Mouse (Mus musculus) kidney, adult 2 months (tissue): ENCODE measurements around the gene 9230112D13Rik. TPM values are rescaled to one million over a fixed set of nuclear protein-coding genes. Genes with fewer than 3 reads are reported as not detected.
A peak's percentile ranks its signal among the peaks of the same experiment; 100 is the strongest.

Experiments
- DNase-seq: peaks from one replicate; pipeline ENCODE4 v3.0.0; 2021
- H3K27ac ChIP-seq: fragments of 200-500 bp; 2 replicates; pipeline ENCODE4 v1.5.1; 2012; ENCODE audit warnings: low read depth, low read length, control low read depth, inconsistent platforms; ENCODE audit not compliant: insufficient read depth
- H3K27me3 ChIP-seq: fragments of 200-500 bp; replicated peaks from 2 replicates; pipeline ENCODE4 v1.6.1; 2012; ENCODE audit warnings: mild to moderate bottlenecking, moderate library complexity, low read length, inconsistent platforms; ENCODE audit not compliant: control insufficient read depth, insufficient read depth
- H3K36me3 ChIP-seq: fragments of 200-500 bp; 2 replicates; pipeline ENCODE4 v1.6.1; 2012; ENCODE audit warnings: mild to moderate bottlenecking, moderate library complexity, low read length, inconsistent platforms; ENCODE audit not compliant: control insufficient read depth, insufficient read depth
- H3K4me1 ChIP-seq: fragments of 200-500 bp; 2 replicates; pipeline ENCODE4 v1.6.1; 2011; ENCODE audit warnings: low read length; ENCODE audit not compliant: control insufficient read depth, insufficient read depth
- H3K4me3 ChIP-seq: fragments of 200-500 bp; 2 replicates; pipeline ENCODE4 v1.5.1; 2011; ENCODE audit warnings: mild to moderate bottlenecking, low read depth, low read length, control low read depth; ENCODE audit not compliant: insufficient read depth
- CTCF ChIP-seq: fragments of 200-500 bp; conservative IDR thresholded peaks from 2 replicates; pipeline ENCODE4 v1.5.1; 2011; ENCODE audit warnings: low read depth, mild to moderate bottlenecking, control low read depth, low read length, moderate library complexity, mixed read lengths; ENCODE audit not compliant: insufficient read depth, insufficient read length
- POLR2A ChIP-seq: fragments of 200-500 bp; IDR thresholded peaks from one replicate; pipeline ENCODE4 v1.6.1; 2011; ENCODE audit warnings: low read depth, low read length, control low read depth
- WGBS: fragments of 180-500 bp; shearing (Covaris S2); methylation state at CpG from one replicate; pipeline ENCODE4 v1.1.7; 2018; 5-methylcytosine and 5-hydroxymethylcytosine counted together
- polyA plus RNA-seq: library from polyadenylated mRNA; depleted of rRNA; stranded (reverse); fragments of >200 nt; gene quantifications from 2 replicates; pipeline ENCODE4 v1.2.3, GENCODE M21; 2012

Gene 9230112D13Rik
- polyA plus RNA-seq, 1 experiment: not detected

DNA sequence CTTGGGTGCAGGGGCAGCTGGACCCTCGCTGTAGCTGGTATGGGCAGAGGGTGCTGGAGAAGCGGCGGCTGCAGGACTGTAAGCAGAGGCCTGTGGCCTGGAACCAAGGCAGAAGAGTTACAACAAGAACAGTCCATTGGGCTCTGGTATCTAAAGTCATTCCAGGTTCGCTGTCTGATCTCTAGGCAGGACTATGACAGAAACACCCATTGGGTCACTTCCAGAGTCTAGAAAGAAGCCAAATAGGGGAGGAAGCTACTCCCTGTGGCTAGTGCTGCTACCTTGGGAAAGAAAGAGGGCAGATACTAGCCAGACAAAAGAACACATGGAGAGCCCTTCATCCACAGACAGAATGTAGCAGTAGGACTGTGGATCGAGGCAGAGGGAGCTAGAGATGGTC is 29.6 kb upstream of the 9230112D13Rik start:
- H3K4me3 ChIP-seq: no peak overlapping the region
- no peaks in the 10 kb centered on the region for H3K36me3 ChIP-seq
- TF ChIP-seq CTCF: no peak
- TF ChIP-seq POLR2A: no peak
- no peak overlapping the region for H3K27ac ChIP-seq
- 96% methylated on average over 5 of the region's 5 CpGs for WGBS
- DNase-seq: no peak
- no peaks in the 10 kb centered on the region for H3K27me3 ChIP-seq
- no peaks in the 10 kb centered on the region for H3K4me1 ChIP-seq

DNA sequence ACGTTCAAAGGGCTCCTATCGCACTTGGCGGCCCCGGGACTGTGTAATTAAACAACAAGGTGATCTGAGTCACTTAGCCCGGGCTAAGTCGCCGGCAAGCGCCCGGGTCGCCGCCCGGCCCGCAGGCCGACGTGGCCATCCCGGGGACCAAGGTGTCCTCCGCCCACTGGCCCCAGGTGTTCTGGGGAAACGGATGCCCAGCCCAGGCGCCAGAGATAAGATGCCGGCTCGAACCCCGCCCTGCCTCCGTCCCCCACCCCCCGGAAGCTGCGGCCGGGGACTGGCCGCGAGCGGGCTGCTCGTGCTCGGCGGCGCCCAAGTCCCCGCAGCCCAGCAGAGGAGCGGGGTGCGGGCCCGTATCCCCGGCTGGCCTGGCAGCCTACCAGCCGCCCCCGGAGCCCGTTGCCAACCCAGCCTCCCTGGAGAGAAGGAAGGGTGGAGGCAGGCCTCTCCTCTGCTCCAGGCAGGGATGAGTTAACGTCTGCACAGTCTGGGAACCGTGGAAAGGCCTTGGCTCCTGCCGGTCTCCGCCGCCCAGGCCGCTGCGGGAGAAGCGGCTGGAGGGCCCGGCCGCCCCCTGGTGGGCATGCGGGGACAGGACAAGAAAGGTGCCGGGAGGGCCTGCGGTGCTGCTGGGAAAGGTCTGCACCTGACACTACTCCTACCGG is 26.5 kb upstream of the 9230112D13Rik start:
- DNase-seq: peak; percentile 84
- WGBS: under 1% methylated on average over 55 of the region's 55 CpGs
- TF ChIP-seq POLR2A (no peak), CTCF (peak; percentile 80)
- H3K27ac ChIP-seq: 0 out of 2 replicates have a peak overlapping the region, but pooled peaks have one; percentile 29
- no peaks in the 10 kb centered on the region for H3K36me3 ChIP-seq
- H3K4me1 ChIP-seq: no peaks in the 10 kb centered on the region
- no peaks in the 10 kb centered on the region for H3K27me3 ChIP-seq
- peak overlapping the region; percentile 59 for H3K4me3 ChIP-seq

DNA sequence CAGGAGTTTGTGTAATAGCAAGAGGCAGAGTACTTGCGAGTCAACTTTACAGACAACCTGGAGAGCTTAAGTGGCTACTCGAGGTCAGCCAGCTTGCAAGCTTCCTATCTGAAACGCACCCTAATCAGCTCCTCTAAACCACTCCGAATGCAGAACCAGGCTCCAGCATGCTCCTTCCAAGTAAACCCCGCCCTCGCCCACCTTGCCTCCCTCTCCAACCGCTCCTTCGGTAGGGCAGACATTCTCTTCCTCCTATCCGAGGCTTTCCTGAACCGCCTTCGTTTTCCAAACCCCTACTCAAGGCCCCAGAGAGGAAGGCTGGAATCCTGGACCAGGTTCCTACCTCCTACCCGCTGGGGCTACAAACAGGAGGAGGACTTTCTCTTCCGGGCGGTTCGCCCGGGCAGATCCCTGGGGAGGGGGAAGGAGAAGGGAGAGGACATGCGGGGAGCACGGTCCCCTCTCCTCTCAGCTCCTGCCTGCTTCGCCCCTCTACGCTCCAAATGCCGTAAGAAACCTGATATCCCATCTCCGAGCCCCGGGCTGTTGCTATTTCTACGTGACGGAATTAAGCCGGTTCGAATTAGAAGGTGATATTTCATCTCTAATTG is 25.9 kb upstream of the 9230112D13Rik start:
- TF ChIP-seq CTCF (no peak), POLR2A (no peak)
- no peaks in the 10 kb centered on the region for H3K27me3 ChIP-seq
- 3% methylated on average over 27 of the region's 27 CpGs for WGBS
- peak overlapping the region; percentile 29; the same call in 1 of the 2 replicates for H3K27ac ChIP-seq
- peak overlapping the region; percentile 59 for H3K4me3 ChIP-seq
- no peaks in the 10 kb centered on the region for H3K4me1 ChIP-seq
- no peaks in the 10 kb centered on the region for H3K36me3 ChIP-seq
- peak; percentile 47 for DNase-seq

DNA sequence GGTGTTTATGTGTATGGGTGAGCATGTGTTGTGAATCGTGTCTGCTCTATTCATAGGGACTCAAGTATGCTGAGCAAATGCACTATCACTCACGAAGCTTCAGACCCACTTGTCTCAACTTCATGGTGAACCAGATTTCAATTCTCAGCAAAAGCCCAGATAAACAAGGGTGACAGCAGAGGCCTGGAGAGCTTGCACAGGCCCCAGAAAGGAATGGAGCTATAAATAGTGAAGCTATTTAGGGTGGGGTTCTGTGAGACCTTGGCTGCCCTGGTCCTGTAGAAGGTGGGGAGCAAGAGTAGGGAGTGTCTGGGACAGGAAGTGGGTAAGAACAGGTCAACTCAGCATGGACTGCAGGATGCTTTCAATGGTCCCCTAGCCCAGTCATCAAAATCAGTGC is 21.9 kb upstream of the 9230112D13Rik start:
- 81% methylated on average over 2 of the region's 2 CpGs for WGBS
- TF ChIP-seq CTCF: no peak
- no peak for TF ChIP-seq POLR2A
- Histone ChIP-seq H3K27ac (no peak overlapping the region), H3K4me1 (no peaks in the 10 kb centered on the region), H3K36me3 (no peaks in the 10 kb centered on the region), H3K4me3 (no peak overlapping the region), H3K27me3 (no peaks in the 10 kb centered on the region)
- DNase-seq: no peak

DNA sequence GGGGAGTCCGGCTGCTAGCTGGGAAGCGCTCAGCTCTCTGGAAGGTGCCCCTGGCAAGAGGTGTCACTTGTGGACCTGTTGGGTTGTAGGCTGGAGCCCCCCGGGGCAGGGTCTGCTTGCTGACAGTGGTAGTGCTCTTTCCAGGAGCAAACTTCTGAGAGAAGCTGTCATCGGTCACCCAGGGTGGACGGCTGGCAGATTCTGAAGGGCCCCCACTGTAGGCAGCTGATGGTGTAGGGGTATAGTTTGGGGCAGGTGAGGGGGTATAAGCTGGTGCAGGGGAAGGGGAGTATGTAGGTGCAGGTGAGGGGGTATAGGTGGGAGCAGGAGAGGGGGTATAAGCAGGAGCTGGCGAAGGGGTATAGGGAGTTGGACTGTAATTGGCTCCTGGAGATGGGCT is 21.4 kb upstream of the 9230112D13Rik start:
- H3K27me3 ChIP-seq: no peaks in the 10 kb centered on the region
- H3K4me3 ChIP-seq: no peak overlapping the region
- no peaks in the 10 kb centered on the region for H3K36me3 ChIP-seq
- WGBS: 88% methylated on average over 6 of the region's 6 CpGs
- TF ChIP-seq POLR2A (no peak), CTCF (no peak)
- DNase-seq: no peak
- no peak overlapping the region for H3K27ac ChIP-seq
- no peaks in the 10 kb centered on the region for H3K4me1 ChIP-seq

GRCm38 (mm10) chr14:34543596-34543995 is 21.0 kb upstream of the 9230112D13Rik start:
- no peaks in the 10 kb centered on the region for H3K36me3 ChIP-seq
- WGBS: 94% methylated on average over 6 of the region's 6 CpGs
- H3K27ac ChIP-seq: no peak overlapping the region
- no peak for TF ChIP-seq POLR2A
- no peak for TF ChIP-seq CTCF
- no peak overlapping the region for H3K4me3 ChIP-seq
- no peaks in the 10 kb centered on the region for H3K27me3 ChIP-seq
- H3K4me1 ChIP-seq: no peaks in the 10 kb centered on the region
- no peak for DNase-seq

- no peaks in the 10 kb centered on the region for H3K36me3 ChIP-seq
- H3K4me1 ChIP-seq: no peaks in the 10 kb centered on the region
- no peak overlapping the region for H3K27ac ChIP-seq
- peak; percentile 36 for DNase-seq
- no peak overlapping the region for H3K4me3 ChIP-seq
- 54% methylated on average over 5 of the region's 5 CpGs for WGBS
- H3K27me3 ChIP-seq: no peaks in the 10 kb centered on the region
- TF ChIP-seq CTCF (no peak), POLR2A (no peak)
These were observed 19.3 kb upstream of the 9230112D13Rik start for GRCm38 (mm10) chr14:34541896-34542295.
